Mouse (Mus musculus) liver (tissue): ENCODE data around the gene Prr7.
"Not testable (repeated sequence)": the region's sequence is repeated elsewhere in the genome, so short reads cannot be mapped to it uniquely, and the experiment has no call there.

ENCODE experiments used
- DNase-seq: peaks from one replicate; pipeline ENCODE4 v3.0.0-alpha.2; 2020; ENCODE audit warnings: mixed read lengths

The Prr7 gene

DNA sequence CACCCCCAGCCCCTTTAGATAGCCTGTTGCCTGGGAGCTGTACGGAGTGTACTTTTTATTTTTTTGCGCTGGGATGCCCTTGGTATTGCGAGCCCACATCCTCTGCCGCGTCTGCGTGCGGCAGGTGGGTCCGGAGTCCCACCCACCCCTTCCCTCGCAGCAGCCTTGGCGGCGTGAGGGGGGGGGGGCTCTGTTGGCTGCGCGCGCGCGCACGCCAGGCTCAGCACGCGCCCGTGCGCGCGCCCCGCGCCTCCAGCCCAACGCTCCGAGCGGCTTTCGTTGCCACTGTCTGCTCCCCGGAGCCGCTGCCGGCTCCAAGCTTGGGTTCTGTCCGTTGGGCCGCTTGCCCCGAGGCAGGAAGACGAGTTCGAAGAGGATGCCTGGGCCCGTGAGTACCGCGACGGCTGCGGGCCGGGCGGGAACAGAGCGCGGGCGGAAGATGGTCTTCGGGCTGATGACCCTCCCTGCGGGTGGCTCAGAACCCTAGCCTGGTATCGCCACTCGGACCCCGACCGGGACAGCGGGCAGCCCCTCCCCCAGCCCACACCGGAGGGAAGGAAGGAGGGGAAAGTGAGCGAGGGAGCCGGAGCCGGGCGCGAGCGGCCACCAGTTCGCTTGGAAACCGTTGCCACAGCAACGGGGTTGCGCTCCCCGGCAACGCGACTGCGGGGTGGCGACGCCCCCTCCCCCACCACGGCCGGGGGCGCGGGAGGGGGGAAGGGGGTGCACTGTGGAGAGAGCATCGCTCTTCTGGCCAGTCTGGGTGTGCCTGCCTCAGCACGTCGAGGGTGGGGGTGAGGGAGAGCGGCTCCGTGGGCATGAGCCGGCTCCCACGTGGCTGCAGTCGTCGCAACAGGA lies at the start of gene Prr7:
Prr7 (plus strand) TSS at position 241 of the 858 bp plus-strand sequence.
- peak; percentile 41 for DNase-seq

DNA sequence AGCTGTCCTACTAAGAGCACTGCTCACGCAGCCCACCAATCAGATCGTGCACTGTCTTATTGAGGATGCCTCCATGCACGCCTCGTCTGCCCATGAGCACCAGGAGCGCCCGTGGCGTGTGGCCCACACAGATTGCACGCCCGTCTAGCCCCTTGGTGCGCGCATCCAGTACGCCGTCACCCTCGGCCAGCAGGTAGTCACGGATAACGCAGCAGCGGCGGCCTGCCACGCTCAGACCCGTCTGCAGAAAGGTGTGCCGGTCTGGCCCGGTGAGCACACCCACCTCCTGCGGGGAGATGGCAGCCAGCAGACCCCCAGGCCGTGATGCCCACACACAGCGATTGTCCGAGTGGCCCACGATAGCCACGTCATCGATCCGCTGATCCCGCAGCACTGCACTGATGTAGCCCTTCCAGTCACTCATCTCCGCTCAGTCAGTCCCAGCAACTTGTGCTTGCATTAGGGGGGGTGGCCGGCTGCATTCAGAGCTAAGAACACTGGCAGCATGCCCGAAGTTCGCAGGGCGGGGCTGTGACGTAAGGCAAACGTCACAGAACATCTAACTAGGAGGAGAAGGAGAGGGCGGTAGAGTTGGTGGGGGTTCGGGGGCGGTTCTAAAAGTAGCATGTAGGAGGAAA lies 49.2 kb upstream of the Prr7 start, which contains the start of gene Pfn3:
Pfn3 (minus strand) TSS at position 490 of the 638 bp plus-strand sequence.
- DNase-seq = peak; percentile 60

GRCm38 (mm10) chr13:55418004-55418403 lies 46.1 kb upstream of the Prr7 start:
- DNase-seq = peak; percentile 82

- no peak for DNase-seq
Observed at GRCm38 (mm10) chr13:55419142-55419541, 44.9 kb upstream of the Prr7 start.

GRCm38 (mm10) chr13:55420018-55420932 lies 43.8 kb upstream of the Prr7 start:
- DNase-seq = no peak

DNA sequence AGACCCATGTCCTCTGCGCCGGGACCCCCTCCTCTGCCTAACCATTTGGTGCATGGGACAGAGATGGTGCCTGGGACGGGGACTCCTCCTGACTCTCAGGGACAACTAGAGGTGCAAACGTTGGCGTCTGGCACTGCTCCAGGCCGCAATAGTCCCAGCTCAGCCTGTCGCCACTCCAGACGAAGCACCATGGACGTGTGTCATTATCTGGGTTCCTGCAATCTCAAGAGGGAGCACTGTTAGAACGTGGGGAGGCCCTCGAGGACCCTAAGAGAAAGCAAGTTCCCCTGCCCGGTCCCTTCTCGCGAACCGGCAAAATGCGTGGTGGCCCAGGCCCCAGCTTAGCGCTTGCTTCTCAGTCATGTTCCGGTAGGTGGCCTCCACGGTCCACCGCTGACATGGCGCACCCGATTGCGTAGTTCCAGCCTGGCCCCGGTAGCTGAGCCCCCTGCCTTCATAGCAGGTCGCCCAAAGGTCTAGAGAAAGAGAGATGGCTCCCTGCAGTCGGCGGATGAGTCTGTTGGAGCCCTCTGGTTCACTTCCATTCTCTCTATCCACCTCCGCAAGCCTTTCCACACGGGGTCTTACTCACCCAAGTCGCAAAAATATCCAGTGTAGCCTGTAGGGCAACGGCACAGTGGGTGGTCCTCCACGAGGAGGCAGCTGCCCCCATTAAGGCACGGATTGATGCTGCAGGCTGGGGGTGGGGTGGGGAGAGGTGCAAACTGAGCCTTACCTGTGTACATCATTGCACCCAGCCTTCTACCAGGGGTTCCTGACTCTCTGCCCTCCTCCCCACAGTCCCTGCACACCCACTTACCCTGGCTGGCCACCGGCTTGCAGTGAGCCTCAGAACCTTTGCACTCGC lies 42.9 kb upstream of the Prr7 start:
- peak; percentile 54 for DNase-seq

GRCm38 (mm10) chr13:55426613-55427012 lies 37.5 kb upstream of the Prr7 start, which contains the start of gene F12:
F12 (minus strand) TSS chr13:55426793.
- DNase-seq = no peak

DNA sequence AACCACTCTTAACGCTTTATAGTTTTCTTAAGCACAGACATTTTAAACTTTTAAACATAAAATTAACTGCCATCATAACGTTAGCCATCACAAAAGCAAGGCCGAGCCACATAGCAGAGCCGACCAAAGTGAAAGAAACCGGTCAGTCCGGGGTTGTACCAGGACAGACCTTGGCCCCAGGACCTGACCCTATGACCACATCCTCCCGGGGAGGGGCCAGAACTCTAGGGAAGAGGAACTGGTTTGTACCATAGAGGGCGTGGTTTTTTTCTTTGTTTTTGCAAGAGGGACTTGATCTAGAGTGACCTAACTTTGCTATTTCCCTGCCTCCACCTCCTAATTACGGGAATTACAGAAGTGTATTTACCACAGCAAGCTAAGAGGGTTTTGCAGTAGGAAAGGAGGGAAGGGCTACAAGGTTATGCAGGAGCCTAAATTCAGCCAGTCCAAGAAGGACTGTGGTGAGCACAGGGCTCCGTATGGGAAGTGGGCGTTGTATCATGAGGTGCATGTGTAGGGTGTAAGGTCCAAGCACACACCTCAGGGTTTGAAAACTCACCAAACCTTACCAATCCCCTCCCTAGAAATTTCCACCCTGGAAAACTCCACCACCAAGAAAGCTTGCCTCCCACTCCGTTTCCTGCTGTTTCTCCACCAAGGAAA lies 34.7 kb upstream of the Prr7 start:
- peak; percentile 63 for DNase-seq

DNA sequence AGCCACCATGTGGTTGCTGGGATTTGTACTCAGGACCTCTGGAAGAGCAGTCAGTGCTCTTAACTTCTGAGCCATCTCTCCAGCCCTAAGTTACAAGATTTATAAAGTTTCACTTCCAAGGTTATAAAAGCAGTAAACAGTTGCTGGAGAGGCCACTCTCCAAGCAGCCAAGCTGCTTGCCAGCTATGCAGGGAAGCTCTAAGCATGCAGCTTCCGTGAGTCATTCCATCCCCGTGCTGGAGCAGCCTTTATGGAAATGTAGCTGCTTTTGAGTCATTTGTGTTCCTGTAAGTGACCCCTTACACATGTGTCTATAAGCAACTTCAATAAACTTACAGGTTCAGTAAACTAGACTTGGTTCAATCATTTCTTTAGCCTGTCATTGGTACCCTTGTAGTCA lies 33.5 kb upstream of the Prr7 start:
- no peak for DNase-seq

GRCm38 (mm10) chr13:55431889-55432685 lies 32.0 kb upstream of the Prr7 start:
- DNase-seq = no peak

- not testable (repeated sequence) for DNase-seq
Observed at GRCm38 (mm10) chr13:55437111-55437629, 26.9 kb upstream of the Prr7 start.

- DNase-seq = no peak
Observed at GRCm38 (mm10) chr13:55443799-55444285, 20.2 kb upstream of the Prr7 start.

GRCm38 (mm10) chr13:55444286-55444936 lies 19.7 kb upstream of the Prr7 start:
- peak; percentile 87 for DNase-seq

GRCm38 (mm10) chr13:55444937-55445315 lies 19.1 kb upstream of the Prr7 start, which contains the start of gene Grk6:
Grk6 (plus strand) TSS chr13:55445072.
- peak; percentile 100 for DNase-seq

DNA sequence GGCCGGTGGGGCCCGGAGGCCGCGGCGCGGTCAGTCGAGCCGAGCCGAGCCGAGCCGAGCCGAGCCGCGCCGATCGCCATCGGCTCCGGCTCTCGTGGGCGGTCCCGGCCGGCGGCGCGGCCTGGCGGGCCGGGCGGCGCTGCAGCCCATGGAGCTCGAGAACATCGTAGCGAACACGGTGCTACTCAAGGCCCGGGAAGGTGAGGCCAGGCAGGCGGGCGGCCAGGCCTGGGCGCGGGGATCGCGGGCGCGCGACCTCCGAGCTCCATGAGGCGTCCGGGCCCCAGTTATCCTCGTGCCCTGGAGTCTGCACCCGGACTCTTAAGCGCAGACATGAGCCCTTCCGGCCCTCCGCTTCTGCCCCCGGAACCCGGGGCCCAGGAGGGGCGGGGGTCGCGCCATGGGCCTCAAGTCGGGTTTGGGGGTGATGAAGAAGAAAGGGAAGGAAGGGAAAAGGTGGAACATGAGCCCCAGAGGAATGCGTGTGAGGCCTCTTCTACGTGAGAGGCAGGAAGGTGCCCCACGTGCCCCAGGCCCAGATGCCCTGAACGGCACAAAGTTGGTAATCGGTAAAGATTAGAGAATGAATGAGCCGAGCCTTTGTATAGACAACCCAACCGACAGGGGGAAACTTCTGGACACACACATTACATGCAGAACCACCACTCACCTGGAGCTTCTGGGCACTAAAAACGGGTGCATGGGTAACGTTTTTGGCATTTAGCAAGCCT lies 18.5 kb upstream of the Prr7 start:
- peak; percentile 30 for DNase-seq

DNA sequence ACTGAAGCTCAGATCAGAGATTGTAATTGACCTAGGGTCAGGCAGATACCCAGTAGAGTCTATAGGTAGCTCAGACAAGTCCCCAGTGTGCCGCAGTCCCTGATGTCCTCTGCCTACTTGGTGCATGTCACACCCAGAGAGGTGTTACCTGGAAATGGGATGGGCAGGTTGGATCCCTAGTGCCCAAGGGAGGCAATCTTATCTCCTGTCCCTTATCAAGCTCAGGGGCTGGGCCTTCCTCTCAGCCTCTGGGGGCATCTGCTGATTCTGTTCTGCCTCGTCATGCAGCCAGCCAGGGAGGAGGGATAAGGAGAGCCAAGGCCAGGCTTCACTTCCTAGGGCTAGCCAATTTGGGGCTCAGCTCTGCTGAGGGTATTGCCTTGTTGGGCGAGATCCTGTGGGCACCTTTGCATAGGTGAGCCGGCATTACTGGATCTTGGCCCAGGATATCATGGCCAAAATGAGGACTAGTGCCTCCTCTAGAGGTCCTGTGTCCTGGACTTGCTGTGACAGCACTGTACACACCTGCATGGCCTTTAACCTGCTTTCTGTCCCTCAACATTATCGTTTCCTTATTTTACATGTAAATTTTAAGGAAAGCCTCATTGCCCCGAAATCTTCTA lies 17.5 kb upstream of the Prr7 start:
- peak; percentile 90 for DNase-seq

DNA sequence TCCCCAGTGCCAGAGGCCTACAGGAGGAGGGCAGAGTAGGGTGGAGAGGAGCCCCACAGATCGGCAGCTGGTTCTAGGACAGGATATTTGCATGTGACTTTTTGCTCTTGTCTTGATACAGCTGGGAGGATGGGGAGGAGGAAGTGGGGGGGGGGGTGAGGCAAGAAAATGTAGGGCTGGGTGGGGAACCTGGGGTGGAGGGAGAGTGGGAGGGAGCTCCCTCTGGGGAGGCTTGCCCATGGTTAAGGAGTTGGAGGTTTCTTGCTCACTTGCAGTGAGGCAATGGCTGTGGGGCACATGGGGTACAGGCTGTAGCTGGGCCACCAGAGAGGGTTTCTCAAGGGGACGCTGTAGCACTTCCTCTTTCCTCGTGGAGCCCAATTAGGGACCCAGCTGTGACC lies 16.5 kb upstream of the Prr7 start:
- DNase-seq = peak; percentile 31

DNA sequence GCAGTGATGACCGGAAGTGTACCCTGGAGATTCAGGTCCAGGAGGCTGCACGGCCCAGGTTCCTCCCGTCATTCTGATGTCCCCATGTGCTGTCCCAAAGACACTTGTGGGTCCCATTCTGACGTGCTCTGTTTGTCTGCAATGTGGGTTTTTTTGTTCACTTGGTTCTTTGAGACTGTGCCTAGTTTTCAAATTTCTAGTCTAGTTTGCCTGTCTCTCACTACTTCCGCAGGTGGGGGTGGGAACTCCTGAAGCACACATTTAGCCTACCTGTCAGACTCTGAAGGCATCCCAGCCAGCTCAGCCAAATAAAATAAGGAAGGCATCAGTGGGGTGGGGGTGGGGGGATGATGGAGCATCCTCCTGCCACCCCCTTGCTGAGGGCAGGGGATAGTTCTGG lies 15.9 kb upstream of the Prr7 start:
- no peak for DNase-seq
